Mouse (Mus musculus) brain, embryonic 18.5 days (tissue): ENCODE results near the gene D230025D16Rik.
A peak's percentile ranks its signal among the peaks of the same experiment; 100 is the strongest.
"Not testable (repeated sequence)": the region's sequence is repeated elsewhere in the genome, so short reads cannot be mapped to it uniquely, and the experiment has no call there.

Experiments used
- DNase-seq: peaks from one replicate; pipeline ENCODE4 v3.0.0-alpha.2; 2012; ENCODE audit warnings: low read depth, low spot score

The D230025D16Rik gene

DNA sequence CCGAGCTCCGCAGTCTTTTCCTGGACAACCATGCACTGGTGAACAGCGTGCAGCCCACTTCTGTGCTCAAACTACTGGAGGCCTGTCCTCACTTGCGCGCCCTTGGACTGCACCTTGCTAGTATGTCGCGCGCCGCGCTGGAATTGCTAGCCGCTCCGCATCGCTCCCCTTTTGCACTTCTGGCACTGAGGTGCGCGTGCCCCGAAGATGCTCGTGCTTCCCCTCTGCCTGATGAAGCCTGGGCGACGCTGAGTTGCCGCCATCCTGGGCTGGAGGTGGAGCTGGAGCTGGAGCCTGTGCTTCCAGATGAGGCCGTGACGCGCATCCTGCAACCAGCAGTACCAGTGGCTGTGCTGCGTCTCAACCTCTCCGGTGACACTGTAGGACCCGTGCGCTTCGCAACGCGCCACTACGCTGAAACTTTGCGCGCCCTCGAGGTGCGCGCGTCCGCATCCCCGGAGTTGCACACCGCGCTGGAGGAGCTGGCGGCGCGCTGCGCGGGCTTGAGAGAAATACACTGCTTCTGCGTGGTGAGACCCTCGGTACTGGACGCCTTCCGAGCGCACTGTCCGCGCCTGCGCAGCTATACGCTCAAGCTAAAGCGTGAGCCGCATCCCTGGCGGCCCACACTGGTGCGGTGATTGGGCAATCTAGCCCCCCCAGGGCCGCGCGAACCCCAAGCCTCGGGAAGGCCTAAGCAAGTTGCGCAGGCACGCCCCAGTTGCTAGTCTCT lies 43.6 kb downstream of the D230025D16Rik start:
- DNase-seq: peak; percentile 86

DNA sequence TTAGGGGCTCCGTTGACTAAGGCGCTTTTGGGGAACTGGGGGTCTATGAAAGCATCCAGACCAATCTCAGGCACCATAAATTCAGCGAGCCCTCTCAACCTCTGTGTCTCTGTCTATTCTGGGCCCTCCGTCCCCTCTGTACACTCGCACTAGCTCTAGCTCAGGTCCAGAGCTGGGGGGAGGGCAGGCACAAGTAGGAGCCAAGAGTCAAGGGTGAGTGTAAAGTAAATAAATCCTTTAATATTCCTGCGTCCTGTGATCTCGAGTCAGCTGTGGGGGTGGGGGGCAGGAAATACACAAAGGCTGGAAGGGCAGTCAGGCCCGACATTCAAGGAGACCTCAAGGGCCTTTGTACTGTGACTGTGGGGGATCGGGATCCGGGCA lies 44.1 kb downstream of the D230025D16Rik start:
- no peak for DNase-seq

- DNase-seq: no peak
Measured at GRCm38 (mm10) chr8:105269461-105269947, 44.6 kb downstream of the D230025D16Rik start, which contains the start of gene Hsf4. Hsf4 (plus strand) TSS chr8:105269801.

DNA sequence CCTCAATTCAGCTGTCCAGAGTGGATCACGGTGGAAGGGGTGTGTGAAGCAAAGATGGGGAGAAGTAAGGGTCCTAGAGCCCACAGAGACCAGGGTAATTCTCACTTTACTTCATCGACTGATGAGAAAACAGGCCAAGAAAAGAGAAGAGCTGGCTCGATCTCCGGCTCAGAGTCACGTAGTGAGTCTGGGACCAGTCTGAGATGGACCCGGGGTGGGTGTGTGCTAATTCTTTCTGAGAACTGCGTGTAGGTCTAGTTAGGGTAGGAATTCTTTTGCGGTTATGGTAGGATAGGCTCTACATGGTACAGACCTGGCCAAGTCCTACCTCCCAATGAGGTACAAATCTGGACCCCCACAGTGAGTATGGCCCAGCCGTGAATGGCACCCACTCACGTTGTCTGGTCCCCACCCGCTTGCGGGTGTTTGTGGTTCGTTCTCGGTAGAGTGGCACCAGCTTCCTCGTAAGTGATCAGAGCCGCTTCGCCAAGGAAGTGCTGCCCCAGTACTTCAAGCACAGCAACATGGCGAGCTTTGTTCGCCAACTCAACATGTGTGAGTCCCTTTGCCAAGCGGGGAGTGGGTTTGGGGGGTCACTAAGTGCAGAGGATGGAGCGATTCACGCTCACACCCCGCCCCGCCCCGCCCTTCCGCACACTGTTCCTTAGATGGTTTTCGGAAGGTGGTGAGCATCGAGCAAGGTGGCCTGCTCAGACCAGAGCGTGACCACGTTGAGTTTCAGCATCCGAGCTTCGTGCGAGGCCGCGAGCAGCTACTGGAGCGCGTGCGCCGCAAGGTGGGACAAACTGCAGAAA lies 45.4 kb downstream of the D230025D16Rik start:
- no peak for DNase-seq

- DNase-seq: no peak
Measured at GRCm38 (mm10) chr8:105270916-105271186, 45.9 kb downstream of the D230025D16Rik start.

DNA sequence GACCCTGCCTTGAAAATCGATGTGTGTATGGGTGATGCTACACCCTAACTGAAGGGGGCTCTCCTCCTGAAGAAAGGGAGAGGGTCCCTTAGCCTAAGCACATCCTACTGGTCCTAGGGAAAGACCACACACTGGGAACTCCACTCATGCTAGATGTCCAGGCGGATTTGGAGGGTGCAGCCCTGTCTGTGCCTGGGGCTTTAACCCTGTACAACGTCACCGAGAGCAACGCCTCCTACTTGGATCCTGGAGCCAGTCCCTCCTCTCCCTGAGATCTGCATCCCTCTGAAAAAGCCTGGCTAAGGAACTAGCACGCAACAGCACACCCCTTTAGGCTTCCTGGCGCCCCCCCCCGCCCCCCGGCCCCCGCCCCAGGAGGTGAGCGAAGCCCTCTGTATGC lies 50.4 kb downstream of the D230025D16Rik start:
- no peak for DNase-seq

DNA sequence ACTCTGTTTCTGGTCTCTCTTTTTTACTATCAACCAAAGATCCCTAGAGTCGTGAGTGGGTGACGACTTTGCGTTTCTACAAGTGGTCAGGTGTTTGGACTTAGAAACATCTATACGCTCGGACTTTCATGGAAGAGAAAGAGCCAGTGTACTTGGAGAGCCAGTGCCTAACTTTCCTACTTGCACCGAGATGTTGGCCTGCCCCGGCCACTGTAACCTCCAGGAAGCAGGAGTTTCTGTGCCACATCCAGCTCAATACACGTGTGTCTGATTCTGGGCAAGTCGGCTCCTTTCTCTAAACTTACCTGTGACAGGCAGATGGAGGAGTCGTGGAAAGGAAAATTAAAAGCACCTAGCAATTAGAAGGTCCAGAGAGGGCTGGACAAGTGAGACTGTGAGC lies 50.9 kb downstream of the D230025D16Rik start, which contains the start of gene Nol3:
Gene Nol3, plus strand, starts transcription at position 301 of the 400 bp plus-strand sequence.
- DNase-seq: no peak

GRCm38 (mm10) chr8:105276292-105277120 lies 51.6 kb downstream of the D230025D16Rik start:
- DNase-seq: no peak

GRCm38 (mm10) chr8:105278911-105279334 lies 54.0 kb downstream of the D230025D16Rik start:
- no peak for DNase-seq

DNA sequence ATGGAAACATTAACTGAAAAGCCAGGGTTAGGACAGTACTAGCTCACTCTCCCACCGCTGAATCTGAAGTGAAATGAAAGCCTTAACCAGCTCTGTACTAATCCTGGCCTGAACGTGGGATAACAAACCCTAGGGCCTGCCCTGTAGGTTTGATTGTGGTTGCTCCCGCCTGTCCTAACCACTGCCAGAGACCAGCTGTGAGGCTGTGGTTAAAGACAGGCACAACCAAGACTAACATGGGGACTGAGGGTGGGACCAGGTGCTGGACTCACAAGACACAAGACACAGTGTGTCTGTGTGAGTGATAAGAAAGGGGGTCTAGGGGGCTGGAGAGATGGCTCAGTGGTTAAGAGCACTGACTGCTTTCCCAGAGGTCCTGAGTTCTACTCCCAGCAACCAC lies 55.6 kb downstream of the D230025D16Rik start:
- DNase-seq: no peak

- DNase-seq: no peak
Measured at GRCm38 (mm10) chr8:105281821-105282220, 56.9 kb downstream of the D230025D16Rik start.

- no peak for DNase-seq
Measured at GRCm38 (mm10) chr8:105282239-105282638, 57.3 kb downstream of the D230025D16Rik start.

- DNase-seq: no peak
Measured at GRCm38 (mm10) chr8:105283074-105283473, 58.1 kb downstream of the D230025D16Rik start.

GRCm38 (mm10) chr8:105285514-105285913 lies 60.6 kb downstream of the D230025D16Rik start:
- DNase-seq: no peak

GRCm38 (mm10) chr8:105286907-105287306 lies 62.0 kb downstream of the D230025D16Rik start:
- DNase-seq: no peak

DNA sequence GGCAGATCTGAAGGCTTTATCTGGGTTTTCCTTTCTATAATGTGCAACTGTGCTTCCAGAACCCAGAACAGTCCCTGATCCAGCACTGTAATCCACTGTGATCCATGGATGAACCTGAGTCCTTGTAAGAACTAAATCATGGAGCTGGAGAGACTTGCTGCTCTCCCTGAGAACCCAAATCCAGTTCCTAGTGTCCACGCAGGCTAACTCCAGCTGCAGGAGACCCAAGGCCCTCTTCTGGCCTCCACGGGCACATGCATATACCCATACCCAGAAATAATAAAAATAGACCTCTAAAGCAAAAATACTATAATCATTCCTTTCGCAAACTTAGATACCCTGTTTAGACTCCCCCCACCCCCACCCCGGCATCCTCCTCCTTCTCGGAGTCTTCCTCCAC lies 63.3 kb downstream of the D230025D16Rik start:
- DNase-seq: no peak

GRCm38 (mm10) chr8:105288958-105289732 lies 64.2 kb downstream of the D230025D16Rik start:
- peak; percentile 94 for DNase-seq

DNA sequence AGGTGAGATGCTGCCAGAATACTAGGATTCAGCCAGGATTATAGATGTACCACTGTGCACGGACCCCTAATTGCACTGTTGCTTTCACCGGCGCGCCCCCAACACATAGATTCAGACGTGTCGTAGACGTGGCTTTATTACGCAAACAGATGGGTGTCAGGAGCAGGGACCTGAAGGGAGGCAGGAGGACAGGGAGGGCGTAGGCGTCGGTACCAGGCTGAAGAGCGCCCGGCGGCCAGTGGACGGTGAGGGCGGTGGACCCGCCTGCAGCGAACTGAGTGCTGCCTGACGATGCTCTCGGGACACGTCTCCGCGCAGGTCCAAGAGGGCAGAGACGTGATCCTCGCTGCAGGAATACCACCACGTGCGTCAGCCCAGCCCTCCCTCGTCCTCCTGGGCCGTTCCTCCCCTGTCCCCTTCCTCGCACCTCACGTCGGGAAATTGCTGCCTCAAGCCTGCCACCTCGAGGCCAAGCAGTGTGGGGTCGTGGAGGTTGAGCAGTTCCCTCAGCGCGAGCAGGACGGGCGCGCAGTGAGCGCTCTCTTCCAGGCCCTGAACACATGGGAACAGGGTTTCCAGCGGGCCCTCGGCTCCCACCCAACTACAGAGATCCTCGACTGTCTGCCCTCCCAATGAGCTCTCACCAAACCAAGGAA lies 65.0 kb downstream of the D230025D16Rik start, which contains the start of gene 4931428F04Rik:
Gene 4931428F04Rik, minus strand, starts transcription at position 60 of the 656 bp plus-strand sequence.
- DNase-seq: no peak

- no peak for DNase-seq
Measured at GRCm38 (mm10) chr8:105290554-105291314, 65.8 kb downstream of the D230025D16Rik start.

DNA sequence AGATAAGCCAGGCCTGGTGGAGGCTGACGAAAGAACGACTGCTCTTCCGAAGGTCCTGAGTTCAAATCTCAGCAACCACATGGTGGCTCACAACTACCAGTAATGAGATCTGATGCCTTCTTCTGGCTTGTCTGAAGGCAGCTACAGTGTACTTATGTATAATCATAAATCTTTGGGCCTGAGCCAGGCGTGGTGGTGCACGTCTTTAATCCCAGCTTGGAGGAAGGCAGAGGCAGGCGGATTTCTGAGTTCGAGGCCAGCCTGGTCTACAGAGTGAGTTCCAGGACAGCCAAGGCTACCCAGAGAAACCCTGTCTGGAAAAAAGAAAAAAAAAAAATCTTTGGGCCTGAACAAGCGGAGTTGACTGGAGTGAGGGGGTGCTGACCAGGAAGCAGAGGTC lies 66.4 kb downstream of the D230025D16Rik start:
- not testable (repeated sequence) for DNase-seq
